Mouse (Mus musculus) liver, embryonic 14.5 days (tissue): ENCODE data around the gene Mgarp. TPM values are rescaled to one million over a fixed set of nuclear protein-coding genes. Genes with fewer than 3 reads are reported as not detected.
"Not testable (repeated sequence)": the region's sequence is repeated elsewhere in the genome, so short reads cannot be mapped to it uniquely, and the experiment has no call there.

Experiments
- ATAC-seq: fragments of 200-750 bp; cut with Nextera tagmentation; 2 replicates; pipeline ENCODE4 v1.8.0; 2017; ENCODE audit warnings: moderate number of reproducible peaks, mild to moderate bottlenecking, moderate library complexity; ENCODE audit not compliant: insufficient read depth
- DNase-seq, 3 experiments: peaks; one replicate each; pipeline ENCODE4 v3.0.0-alpha.2; 2012 to 2013; ENCODE audit warnings: low read depth in 3 of 3, low spot score in 3 of 3
- H3K27ac ChIP-seq: fragments of 300-500 bp; sonication (generic); 2 replicates; pipeline ENCODE4 v1.5.1; 2014; ENCODE audit warnings: moderate library complexity, mild to moderate bottlenecking, control low read depth, inconsistent platforms
- H3K27me3 ChIP-seq: fragments of 300-500 bp; sonication (generic); 2 replicates; pipeline ENCODE4 v1.6.1; 2014; ENCODE audit warnings: mild to moderate bottlenecking, low read length, moderate library complexity; ENCODE audit not compliant: control insufficient read depth, insufficient read depth
- H3K36me3 ChIP-seq: fragments of 300-500 bp; sonication (generic); replicated peaks from 2 replicates; pipeline ENCODE4 v1.6.1; 2014; ENCODE audit warnings: low read depth; ENCODE audit not compliant: control insufficient read depth, insufficient read depth
- H3K4me1 ChIP-seq, 2 experiments: fragments of 200-500 bp in 1 of 2; fragments of 300-500 bp in 1 of 2; sonication (generic) in 1 of 2; replicated peaks; 2 replicates each; pipeline ENCODE4 v1.6.1; 2012 to 2014; ENCODE audit warnings: antibody characterized with exemption in 1 of 2, inconsistent platforms in 1 of 2, low read length in 1 of 2; ENCODE audit not compliant: control insufficient read depth in 2 of 2, insufficient read depth in 2 of 2
- H3K4me2 ChIP-seq: fragments of 300-500 bp; sonication (generic); 2 replicates; pipeline ENCODE4 v1.6.1; 2014; ENCODE audit warnings: low read depth, mild to moderate bottlenecking, control low read depth, moderate library complexity
- H3K4me3 ChIP-seq, 2 experiments: fragments of 200-500 bp in 1 of 2; fragments of 300-500 bp in 1 of 2; sonication (generic) in 1 of 2; 2 replicates each; pipeline ENCODE4 v1.5.1; 2012 to 2014; ENCODE audit warnings: low read depth in 2 of 2, low read length in 2 of 2, mild to moderate bottlenecking in 2 of 2, control low read depth in 1 of 2, inconsistent platforms in 1 of 2, moderate library complexity in 1 of 2; ENCODE audit not compliant: insufficient read depth in 1 of 2
- H3K9ac ChIP-seq: fragments of 300-500 bp; sonication (generic); replicated peaks from 2 replicates; pipeline ENCODE4 v1.6.1; 2014; ENCODE audit warnings: mild to moderate bottlenecking, control low read depth, moderate library complexity
- H3K9me3 ChIP-seq: fragments of 300-500 bp; sonication (generic); 2 replicates; pipeline ENCODE4 v1.6.1; 2016; ENCODE audit warnings: low read length, mixed read lengths; ENCODE audit not compliant: control insufficient read depth
- CTCF ChIP-seq: IDR thresholded peaks from 2 replicates; pipeline ENCODE4 v1.5.1; 2016; ENCODE audit warnings: antibody characterized with exemption, low read depth, control low read depth
- EP300 ChIP-seq: IDR thresholded peaks from 2 replicates; pipeline ENCODE4 v1.6.1; 2016; ENCODE audit warnings: antibody characterized with exemption, low read depth
- WGBS: fragments of 180-500 bp; shearing (Covaris S2); extraction: QIAGEN DNeasy Blood & Tissue Kit; methylation state at CpG from one replicate; pipeline ENCODE4 v1.1.7; 2014; ENCODE audit not compliant: insufficient replicate concordance; 5-methylcytosine and 5-hydroxymethylcytosine counted together
- polyA plus RNA-seq, 2 experiments: library from polyadenylated mRNA; depleted of rRNA in 1 of 2; stranded (reverse) in 1 of 2; unstranded in 1 of 2; fragments of >200 nt; fragmentation: Nextera tagmentation in 1 of 2; extraction: Ambion mirVana in 1 of 2; gene quantifications; 2 replicates each; pipeline versions ENCODE4 v1.2.1 to v1.2.3; 2012 to 2014

The Mgarp gene
- polyA plus RNA-seq, 2 experiments, result 0.48 to 0.85 TPM

- peak overlapping the region; percentile 1; the same call in 1 of the 2 replicates for H3K4me2 ChIP-seq
- 12% methylated on average over 3 of the region's 3 CpGs for WGBS
Observed at GRCm38 (mm10) chr3:51348646-51349238, 47.8 kb downstream of the Mgarp start.

DNA sequence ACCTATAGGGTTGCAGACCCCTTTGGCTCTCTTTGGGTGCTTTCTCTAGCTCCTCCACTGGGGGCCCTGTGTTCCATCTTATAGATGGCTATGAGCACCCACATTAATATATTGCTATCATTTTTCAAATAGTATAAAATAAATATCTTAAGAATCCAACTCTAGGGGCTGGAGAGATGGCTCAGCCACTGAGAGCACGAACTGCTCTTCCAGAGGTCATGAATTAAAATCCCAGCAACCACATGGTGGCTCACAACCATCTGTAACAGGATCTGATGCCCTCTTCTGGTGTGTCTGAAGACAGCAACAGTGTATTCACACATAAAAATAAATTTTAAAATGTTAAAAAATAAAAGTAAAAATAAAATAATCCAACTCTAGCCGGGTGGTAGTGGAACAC lies 51.5 kb downstream of the Mgarp start:
- 74% methylated on average over 2 of the region's 2 CpGs for WGBS
- not testable (repeated sequence) for H3K27me3 ChIP-seq, H3K27ac ChIP-seq, H3K36me3 ChIP-seq, H3K9me3 ChIP-seq, H3K4me3 ChIP-seq, ATAC-seq, H3K4me2 ChIP-seq, DNase-seq, H3K9ac ChIP-seq
- peaks cover 16% of the 10 kb centered on the region in 2 experiments for H3K4me1 ChIP-seq

More at GRCm38 (mm10) chr3:51348646-51349238, 47.8 kb downstream of the Mgarp start:
- H3K9me3 ChIP-seq, result no peaks in the 10 kb centered on the region
- peak; percentile 85 for ATAC-seq
- H3K27ac ChIP-seq, result 0 out of 2 replicates have a peak overlapping the region, but pooled peaks have one; percentile 2
- DNase-seq, result no peak
- TF ChIP-seq CTCF (no peak), EP300 (peak; percentile 25; the same call in 1 of the 2 replicates)
- H3K4me3 ChIP-seq, result no peak overlapping the region
- H3K36me3 ChIP-seq, result no peaks in the 10 kb centered on the region
- peak overlapping the region; percentile 4 for H3K9ac ChIP-seq
- peaks cover 11% of the 10 kb centered on the region in 2 experiments for H3K4me1 ChIP-seq
- no peaks in the 10 kb centered on the region for H3K27me3 ChIP-seq

DNA sequence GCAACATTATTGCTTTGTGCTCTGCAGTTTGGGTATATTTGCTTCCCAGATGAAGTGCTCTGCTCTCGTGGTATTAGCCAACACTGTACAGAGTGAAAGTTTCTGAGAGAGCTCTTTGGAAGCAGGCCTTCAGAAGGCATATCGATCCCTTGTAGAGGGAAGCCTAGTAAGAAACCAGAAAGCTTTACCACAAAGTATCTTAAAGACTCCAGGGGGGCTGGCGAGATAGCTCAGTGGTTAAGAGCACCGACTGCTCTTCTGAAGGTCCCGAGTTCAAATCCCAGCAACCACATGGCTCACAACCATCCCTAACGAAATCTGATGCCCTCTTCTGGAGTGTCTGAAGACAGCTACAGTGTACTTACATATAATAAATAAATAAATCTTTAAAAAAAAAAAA lies 52.4 kb downstream of the Mgarp start:
- H3K4me1 ChIP-seq, result peaks cover 13 to 14% of the 10 kb centered on the region in 2 experiments
- not testable (repeated sequence) for H3K4me3 ChIP-seq, ATAC-seq, H3K9me3 ChIP-seq, DNase-seq, H3K4me2 ChIP-seq, H3K27me3 ChIP-seq, H3K27ac ChIP-seq, H3K9ac ChIP-seq, H3K36me3 ChIP-seq
- WGBS, result 83% methylated on average over 6 of the region's 6 CpGs

DNA sequence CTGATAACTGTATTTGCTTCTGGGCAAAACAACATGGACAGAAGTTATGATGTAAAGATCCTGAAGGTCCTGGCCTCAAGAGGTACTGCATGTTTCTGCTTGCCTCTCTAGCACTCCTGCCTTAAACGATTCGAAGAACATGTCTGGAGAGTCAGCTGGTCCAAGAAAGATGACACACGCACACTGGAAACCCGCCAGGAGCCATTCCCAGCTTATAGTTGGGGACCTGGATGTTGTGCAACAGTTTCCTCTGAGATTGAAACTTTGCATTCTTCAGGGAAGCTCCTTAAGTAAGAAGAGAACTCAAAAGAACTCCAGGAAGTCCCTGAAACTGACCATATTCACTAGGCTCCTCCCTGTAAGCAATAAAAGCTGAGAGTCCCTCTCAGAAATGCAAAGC lies 53.3 kb downstream of the Mgarp start:
- no peak for TF ChIP-seq EP300
- TF ChIP-seq CTCF, result no peak
- no peak for ATAC-seq
- no peak overlapping the region for H3K27ac ChIP-seq
- H3K4me2 ChIP-seq, result no peak overlapping the region
- 87% methylated on average over 4 of the region's 4 CpGs for WGBS
- H3K9ac ChIP-seq, result no peak overlapping the region
- no peak for DNase-seq
- H3K27me3 ChIP-seq, result no peaks in the 10 kb centered on the region
- no peak overlapping the region for H3K4me3 ChIP-seq
- no peaks in the 10 kb centered on the region for H3K36me3 ChIP-seq
- H3K4me1 ChIP-seq, result peaks cover 7 to 9% of the 10 kb centered on the region in 2 experiments
- no peaks in the 10 kb centered on the region for H3K9me3 ChIP-seq

DNA sequence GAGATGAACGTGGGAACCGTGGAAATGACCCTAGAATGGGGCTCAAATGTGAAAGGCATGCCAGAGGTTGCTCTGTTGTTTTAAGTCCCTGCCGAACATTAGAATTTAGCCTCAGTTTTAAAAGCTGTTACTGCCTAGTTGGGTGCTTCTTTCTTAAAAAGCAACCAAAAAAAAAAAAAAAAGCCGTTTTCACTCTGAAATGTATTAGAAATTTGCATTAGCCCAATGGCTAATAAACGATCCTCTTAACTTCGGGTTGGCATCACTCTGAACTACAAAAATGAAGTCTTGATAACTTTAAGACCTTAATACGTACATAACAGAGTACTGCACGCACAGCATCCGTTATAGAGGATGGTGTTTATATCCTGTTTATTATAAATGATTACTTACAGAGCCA lies 54.4 kb downstream of the Mgarp start:
- Histone ChIP-seq H3K27me3 (no peaks in the 10 kb centered on the region), H3K27ac (peak overlapping the region; percentile 85), H3K4me1 (peaks cover 17% of the 10 kb centered on the region in 2 experiments), H3K4me3 (peak overlapping the region; percentile 85 to 91), H3K9ac (peak overlapping the region; percentile 87), H3K4me2 (peak overlapping the region; percentile 99), H3K9me3 (no peaks in the 10 kb centered on the region), H3K36me3 (no peaks in the 10 kb centered on the region)
- DNase-seq, result no peak
- ATAC-seq, result no peak
- WGBS, result 6% methylated on average over 9 of the region's 9 CpGs
- TF ChIP-seq EP300 (no peak), CTCF (no peak)
